Mouse (Mus musculus) layer of hippocampus, adult 11-12 months (tissue): ENCODE measurements around the gene Wbp2.

ENCODE experiments used
- DNase-seq: peaks from one replicate; pipeline ENCODE4 v3.0.0; 2022; ENCODE audit warnings: low spot score

The Wbp2 gene

GRCm38 (mm10) chr11:116089545-116089944 lies 2.8 kb upstream of the Wbp2 start:
- no peak for DNase-seq

GRCm38 (mm10) chr11:116088741-116089394 lies 2.1 kb upstream of the Wbp2 start:
- no peak for DNase-seq

GRCm38 (mm10) chr11:116088188-116088587 lies 1.4 kb upstream of the Wbp2 start:
- no peak for DNase-seq

- DNase-seq: peak; percentile 86
Measured at GRCm38 (mm10) chr11:116087194-116088130, 667 bp upstream of the Wbp2 start.

- no peak for DNase-seq
Measured at GRCm38 (mm10) chr11:116084166-116084565, 2.6 kb downstream of the Wbp2 start.

GRCm38 (mm10) chr11:116083096-116083672 lies 3.6 kb downstream of the Wbp2 start:
- no peak for DNase-seq

- DNase-seq: no peak
Measured at GRCm38 (mm10) chr11:116081081-116081480, 5.7 kb downstream of the Wbp2 start.

GRCm38 (mm10) chr11:116079511-116079910 lies 7.3 kb downstream of the Wbp2 start:
- DNase-seq: peak; percentile 87

- no peak for DNase-seq
Measured at GRCm38 (mm10) chr11:116078676-116079320, 8.0 kb downstream of the Wbp2 start.

- no peak for DNase-seq
Measured at GRCm38 (mm10) chr11:116078221-116078620, 8.6 kb downstream of the Wbp2 start.

GRCm38 (mm10) chr11:116077446-116078204 lies 9.2 kb downstream of the Wbp2 start, which contains the start of gene Unc13d:
Gene Unc13d (minus strand): TSS chr11:116077961.
- no peak for DNase-seq

GRCm38 (mm10) chr11:116076836-116077235 lies 10.0 kb downstream of the Wbp2 start:
- no peak for DNase-seq

GRCm38 (mm10) chr11:116076266-116076540 lies 10.6 kb downstream of the Wbp2 start:
- DNase-seq: no peak

GRCm38 (mm10) chr11:116075539-116076265 lies 11.1 kb downstream of the Wbp2 start:
- no peak for DNase-seq

GRCm38 (mm10) chr11:116074436-116074991 lies 12.3 kb downstream of the Wbp2 start:
- no peak for DNase-seq

- DNase-seq: no peak
Measured at GRCm38 (mm10) chr11:116072608-116073007, 14.2 kb downstream of the Wbp2 start.

GRCm38 (mm10) chr11:116071510-116071909 lies 15.3 kb downstream of the Wbp2 start:
- DNase-seq: no peak

GRCm38 (mm10) chr11:116065345-116065744 lies 21.4 kb downstream of the Wbp2 start:
- no peak for DNase-seq

GRCm38 (mm10) chr11:116064187-116064867 lies 22.5 kb downstream of the Wbp2 start:
- no peak for DNase-seq

- DNase-seq: no peak
Measured at GRCm38 (mm10) chr11:116063562-116063961, 23.2 kb downstream of the Wbp2 start.
